Mouse (Mus musculus) erythroblast, embryonic 14.5 days (primary cell): ENCODE results near the gene Abca9.

Source experiments
- GATA1 ChIP-seq: IDR thresholded peaks from 2 replicates; pipeline ENCODE4 v1.6.1; 2012; ENCODE audit warnings: low read length, inconsistent platforms, mixed read lengths
- TAL1 ChIP-seq: IDR thresholded peaks from 3 replicates; pipeline ENCODE4 v1.6.1; 2012; ENCODE audit warnings: low read length, inconsistent platforms, mixed read lengths

GRCm38 (mm10) chr11:110053681-110054080 lies 114.3 kb downstream of the Abca9 start:
- TF ChIP-seq TAL1 (no peak), GATA1 (no peak)
